Mouse (Mus musculus): Measurements from ENCODE around the gene Aldh1a3.

GRCm38 (mm10) chr7:66404141-66404540 lies 23.2 kb downstream of the Aldh1a3 start:
- TF ChIP-seq CTCF (conservative IDR thresholded peaks at IDR 0.05; ENCODE audit: insufficient read depth, insufficient read length, low read depth, low read length) (no peak), POLR2A (IDR thresholded peaks at IDR 0.05; ENCODE audit: low read depth, low read length) (no peak)

Measured in kidney, adult 2 months (tissue).